Mouse (Mus musculus): ENCODE data around the gene Gm28635. TPM values are rescaled to one million over a fixed set of nuclear protein-coding genes. Genes with fewer than 3 reads are reported as not detected.

Gene Gm28635
- total and polyA plus RNA-seq, 3 experiments = not detected

GRCm38 (mm10) chr2:84619646-84620340 lies 58.0 kb downstream of the Gm28635 start:
- H3K36me3 ChIP-seq (replicated peaks in 1 of 2; ENCODE audit: control insufficient read depth in 1 of 2, insufficient read depth in 1 of 2, low read length in 1 of 2) = peaks cover 0 to 5% of the 10 kb centered on the region in 2 experiments
- no peak overlapping the region for H3K4me2 ChIP-seq (ENCODE audit: insufficient read depth, low read depth, poor library complexity, severe bottlenecking)
- no peak overlapping the region for H3K9ac ChIP-seq (ENCODE audit: insufficient read depth, low read depth)
- no peak overlapping the region for H3K27ac ChIP-seq (ENCODE audit: insufficient read depth, low read depth)
- no peaks in the 10 kb centered on the region for H3K79me2 ChIP-seq (replicated peaks; ENCODE audit: control insufficient read depth, extremely low read depth, insufficient read depth, poor library complexity, severe bottlenecking)
- peaks cover 4 to 20% of the 10 kb centered on the region in 2 experiments; a peak in 3 of 4 replicates for H3K4me1 ChIP-seq (ENCODE audit: control insufficient read depth in 1 of 2, insufficient read depth in 2 of 2)
- no peak overlapping the region for H3K4me3 ChIP-seq (replicated peaks in 1 of 3; ENCODE audit: low read depth in 2 of 3, low read length in 2 of 3, poor library complexity in 1 of 3)
- H3K9me3 ChIP-seq (replicated peaks; ENCODE audit: low read length) = peaks cover 2% of the 10 kb centered on the region
- no peak for TF ChIP-seq UBTF (IDR thresholded peaks at IDR 0.05; ENCODE audit: low read depth, low read length)
- TF ChIP-seq IRF4 (IDR thresholded peaks at IDR 0.05; ENCODE audit: low read depth, low read length) = no peak
- TF ChIP-seq RAD21 (IDR thresholded peaks at IDR 0.05; ENCODE audit: low read depth, low read length) = no peak
- TF ChIP-seq SIN3A (IDR thresholded peaks at IDR 0.05; ENCODE audit: low read length) = no peak
- no peak for TF ChIP-seq SMC3 (IDR thresholded peaks at IDR 0.05; ENCODE audit: low read depth, low read length)
- no peak for TF ChIP-seq BHLHE40 (IDR thresholded peaks at IDR 0.05; ENCODE audit: low read depth, low read length)
- TF ChIP-seq GABPA (IDR thresholded peaks at IDR 0.05; ENCODE audit: insufficient replicate concordance, low read depth, low read length) = no peak
- TF ChIP-seq MEF2A (IDR thresholded peaks at IDR 0.05; ENCODE audit: borderline replicate concordance, low read depth, low read length) = no peak
- no peak for TF ChIP-seq NRF1 (IDR thresholded peaks at IDR 0.05; ENCODE audit: low read depth, low read length)
- TF ChIP-seq TCF12 (IDR thresholded peaks at IDR 0.05; ENCODE audit: low read depth, low read length) = no peak
- TF ChIP-seq ZKSCAN1 (IDR thresholded peaks at IDR 0.05; ENCODE audit: borderline replicate concordance, low read depth, low read length) = no peak
- DNase-seq (ENCODE audit: extremely low read depth) = no peak
- in situ Hi-C loops (cut with MboI; ENCODE audit: low pct_ligation_motif_present, low pct_unique_long_range_greater_than_20kb, low sequenced_read_pairs) = loop anchor here (5.0 kb wide), 1 partner anchor 33 kb away; the partner anchor contains the start of gene Ctnnd1
- dilution Hi-C loops (cut with MboI; ENCODE audit: extremely low pct_ligation_motif_present, extremely low pct_unique_long_range_greater_than_20kb, low sequenced_read_pairs) = no loop called here
- no peaks in the 10 kb centered on the region for H3K27me3 ChIP-seq (replicated peaks)

DNA sequence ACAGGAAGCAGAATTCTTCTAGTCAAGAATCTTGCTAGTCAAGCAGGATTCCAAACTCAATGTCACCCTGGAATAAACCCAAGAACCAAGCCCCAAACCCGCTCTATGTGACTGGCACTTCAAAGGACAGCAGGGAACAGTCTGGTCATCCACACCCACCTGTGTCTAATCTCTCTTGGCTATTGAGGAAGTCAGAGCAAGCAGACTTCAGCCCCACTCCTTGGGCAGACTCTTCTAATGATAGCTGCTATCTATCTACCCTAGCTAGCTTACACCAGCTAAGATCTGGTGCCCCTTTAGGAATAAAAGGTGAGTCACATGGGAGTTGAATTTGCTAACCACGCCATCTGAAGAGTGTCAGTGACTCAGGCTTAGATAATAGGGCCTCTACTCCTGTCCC lies 58.9 kb downstream of the Gm28635 start:
- H3K79me2 ChIP-seq (replicated peaks; ENCODE audit: control insufficient read depth, extremely low read depth, insufficient read depth, poor library complexity, severe bottlenecking) = no peaks in the 10 kb centered on the region
- H3K27me3 ChIP-seq (replicated peaks) = no peaks in the 10 kb centered on the region
- no peak overlapping the region for H3K4me3 ChIP-seq (replicated peaks in 1 of 3; ENCODE audit: low read depth in 2 of 3, low read length in 2 of 3, poor library complexity in 1 of 3)
- in situ Hi-C loops (cut with MboI; ENCODE audit: low pct_ligation_motif_present, low pct_unique_long_range_greater_than_20kb, low sequenced_read_pairs) = loop anchor here (5.0 kb wide), 1 partner anchor 33 kb away; the partner anchor contains the start of gene Ctnnd1
- dilution Hi-C loops (cut with MboI; ENCODE audit: extremely low pct_ligation_motif_present, extremely low pct_unique_long_range_greater_than_20kb, low sequenced_read_pairs) = no loop called here
- peaks cover 4 to 20% of the 10 kb centered on the region in 2 experiments; a peak in 3 of 4 replicates for H3K4me1 ChIP-seq (ENCODE audit: control insufficient read depth in 1 of 2, insufficient read depth in 2 of 2)
- peaks cover 0 to 5% of the 10 kb centered on the region in 2 experiments for H3K36me3 ChIP-seq (replicated peaks in 1 of 2; ENCODE audit: control insufficient read depth in 1 of 2, insufficient read depth in 1 of 2, low read length in 1 of 2)
- no peak for TF ChIP-seq MAFK (IDR thresholded peaks at IDR 0.05; ENCODE audit: insufficient replicate concordance, low read length)
- 0 out of 2 replicates have a peak, but pooled peaks have one; percentile 5 for TF ChIP-seq ELF1 (IDR thresholded peaks at IDR 0.05; ENCODE audit: low read depth, low read length)
- no peak for DNase-seq (ENCODE audit: extremely low read depth)
- peaks cover 2% of the 10 kb centered on the region for H3K9me3 ChIP-seq (replicated peaks; ENCODE audit: low read length)
- no peak overlapping the region for H3K4me2 ChIP-seq (ENCODE audit: insufficient read depth, low read depth, poor library complexity, severe bottlenecking)
- H3K27ac ChIP-seq (ENCODE audit: insufficient read depth, low read depth) = no peak overlapping the region
- H3K9ac ChIP-seq (ENCODE audit: insufficient read depth, low read depth) = no peak overlapping the region

All from CH12.LX (cell line).